Mouse (Mus musculus) embryonic fibroblast, embryonic 13.5 days (primary cell): ENCODE results near the gene Snrpb. TPM values are rescaled to one million over a fixed set of nuclear protein-coding genes. Genes with fewer than 3 reads are reported as not detected.

ENCODE experiments used
- H3K27ac ChIP-seq: 2 replicates; pipeline ENCODE4 v1.5.1; 2012; ENCODE audit warnings: low read length, control low read depth, inconsistent platforms; ENCODE audit not compliant: insufficient read depth
- H3K4me1 ChIP-seq: 2 replicates; pipeline ENCODE4 v1.6.1; 2011; ENCODE audit warnings: low read length; ENCODE audit not compliant: control insufficient read depth, insufficient read depth
- H3K4me3 ChIP-seq: 2 replicates; pipeline ENCODE4 v1.5.1; 2011; ENCODE audit warnings: mild to moderate bottlenecking, control low read depth, low read length; ENCODE audit not compliant: insufficient read depth
- CTCF ChIP-seq: IDR thresholded peaks from 2 replicates; pipeline ENCODE4 v1.5.1; 2011; ENCODE audit warnings: mild to moderate bottlenecking, control low read depth, low read length, moderate library complexity, borderline replicate concordance; ENCODE audit not compliant: insufficient read depth
- POLR2A ChIP-seq: IDR thresholded peaks from 2 replicates; pipeline ENCODE4 v1.6.1; 2011; ENCODE audit warnings: low read depth, mild to moderate bottlenecking, control low read depth, low read length, moderate library complexity
- polyA plus RNA-seq: library from polyadenylated mRNA; stranded (reverse); fragments of >200 nt; gene quantifications from 2 replicates; pipeline ENCODE4 v1.2.4, GENCODE M21; 2011; ENCODE audit warnings: low read depth; ENCODE audit not compliant: missing spikeins, insufficient read length

The Snrpb gene
- polyA plus RNA-seq, 1 experiment, result 115 TPM

- Histone ChIP-seq H3K27ac (no peak overlapping the region), H3K4me1 (no peaks in the 10 kb centered on the region), H3K4me3 (no peak overlapping the region)
- TF ChIP-seq POLR2A (no peak), CTCF (no peak)
Observed at GRCm38 (mm10) chr2:130144703-130145324, 34.4 kb downstream of the Snrpb start.

GRCm38 (mm10) chr2:130143011-130143410 lies 36.2 kb downstream of the Snrpb start:
- TF ChIP-seq CTCF, result no peak
- Histone ChIP-seq H3K4me1 (no peaks in the 10 kb centered on the region), H3K27ac (no peak overlapping the region), H3K4me3 (no peak overlapping the region)

- TF ChIP-seq POLR2A (no peak), CTCF (no peak)
- no peak overlapping the region for H3K27ac ChIP-seq
- H3K4me1 ChIP-seq, result no peaks in the 10 kb centered on the region
- no peak overlapping the region for H3K4me3 ChIP-seq
Observed at GRCm38 (mm10) chr2:130129687-130130086, 49.5 kb downstream of the Snrpb start.

- H3K4me1 ChIP-seq, result no peaks in the 10 kb centered on the region
- H3K4me3 ChIP-seq, result no peak overlapping the region
- no peak for TF ChIP-seq CTCF
- TF ChIP-seq POLR2A, result no peak
- no peak overlapping the region for H3K27ac ChIP-seq
Observed at GRCm38 (mm10) chr2:130126073-130126472, 53.1 kb downstream of the Snrpb start.

- no peak overlapping the region for H3K27ac ChIP-seq
- no peaks in the 10 kb centered on the region for H3K4me1 ChIP-seq
- TF ChIP-seq POLR2A (no peak), CTCF (no peak)
- no peak overlapping the region for H3K4me3 ChIP-seq
Observed at GRCm38 (mm10) chr2:130125279-130126059, 53.7 kb downstream of the Snrpb start.

Other genes starting within 250 kb of the Snrpb start
- gene Tgm3, start 167.1 kb downstream of the Snrpb start, polyA plus RNA-seq, result not detected in 2 replicates
- gene Tgm6, start 67.0 kb downstream of the Snrpb start, polyA plus RNA-seq, result not detected in 2 replicates
- gene Tmc2, start 15.8 kb upstream of the Snrpb start, polyA plus RNA-seq, result not detected in 2 replicates
- 163 and 172 TPM in 2 replicates for gene Nop56, start 95.0 kb upstream of the Snrpb start, polyA plus RNA-seq
- gene Idh3b, start 105.1 kb upstream of the Snrpb start, polyA plus RNA-seq, result 143 and 156 TPM in 2 replicates
- gene Ebf4, start 115.8 kb upstream of the Snrpb start, polyA plus RNA-seq, result 3.0 and 4.1 TPM in 2 replicates
- 38.9 and 54.4 TPM in 2 replicates for gene Cpxm1, start 218.2 kb upstream of the Snrpb start, polyA plus RNA-seq
- not detected in 2 replicates for gene Gm28372, start 225.8 kb upstream of the Snrpb start, polyA plus RNA-seq
- gene 1700020A23Rik, start 225.9 kb upstream of the Snrpb start, polyA plus RNA-seq, result not detected in 2 replicates
- not detected in 2 replicates for gene Tmem239, start 227.1 kb upstream of the Snrpb start, polyA plus RNA-seq
- 84.9 and 90.1 TPM in 2 replicates for gene Vps16, start 244.9 kb upstream of the Snrpb start, polyA plus RNA-seq
- 15.8 and 18.7 TPM in 2 replicates for gene Pced1a, start 245.3 kb upstream of the Snrpb start, polyA plus RNA-seq